Mouse (Mus musculus): ENCODE measurements at regions not wholly inside any gene's neighbourhood (a gene's known extent, or its start where the extent isn't known, plus 50 kb on each side); places are given as distances from the start of the nearest gene placed in this dataset.
"Not testable (repeated sequence)": the region's sequence is repeated elsewhere in the genome, so short reads cannot be mapped to it uniquely, and the experiment has no call there.

DNA sequence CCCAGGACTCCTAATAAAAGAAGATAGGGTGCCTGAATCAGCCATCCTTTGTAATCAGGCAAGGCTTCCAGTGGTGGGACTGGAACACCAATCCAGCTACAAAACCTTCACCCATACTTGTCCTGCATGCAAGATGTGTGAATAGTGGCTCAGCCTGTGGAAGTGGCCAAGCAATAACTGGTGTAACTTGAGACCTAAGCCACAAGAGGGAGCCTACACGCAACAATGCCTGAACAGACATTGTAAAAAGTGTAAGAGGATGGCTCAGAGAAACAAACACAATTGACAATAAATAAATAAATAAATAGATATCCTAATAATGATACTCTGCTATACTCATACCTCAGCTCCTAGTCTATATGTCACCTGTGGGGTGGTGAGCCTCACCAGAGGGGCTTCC lies 781.5 kb upstream of the Cdh20 start:
- peak; percentile 65 for DNase-seq (ENCODE audit: low spot score)

- DNase-seq (ENCODE audit: low spot score), result not testable (repeated sequence)
Measured at GRCm38 (mm10) chr1:104002906-104003305, 765.4 kb upstream of the Cdh20 start.

- no peak for DNase-seq (ENCODE audit: low spot score)
Measured at GRCm38 (mm10) chr1:104029670-104030069, 738.7 kb upstream of the Cdh20 start.

DNA sequence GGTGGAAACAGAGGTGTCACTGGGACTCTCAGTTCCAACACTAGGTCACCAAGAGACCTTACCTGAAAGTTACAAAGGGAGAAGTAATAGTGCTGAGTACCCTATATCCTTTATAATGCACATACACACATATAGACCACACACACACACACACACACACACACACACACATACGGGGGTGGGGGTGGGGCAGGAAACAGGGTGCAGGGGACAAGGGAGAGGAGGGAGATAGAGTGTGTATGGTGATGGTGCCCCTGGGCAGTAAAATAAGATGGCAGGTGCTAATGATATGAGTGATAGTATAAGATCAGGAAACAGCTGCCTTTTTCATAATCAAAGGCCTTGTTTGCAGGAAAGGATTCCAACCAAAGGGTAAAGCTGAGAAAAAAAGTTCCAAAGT lies 719.9 kb upstream of the Cdh20 start:
- no peak for DNase-seq (ENCODE audit: low spot score)

GRCm38 (mm10) chr1:104049169-104049948 lies 719.0 kb upstream of the Cdh20 start:
- DNase-seq (ENCODE audit: low spot score), result no peak
